ENCODE assay signal across 28 mouse cellular contexts in the genomic region with DNA sequence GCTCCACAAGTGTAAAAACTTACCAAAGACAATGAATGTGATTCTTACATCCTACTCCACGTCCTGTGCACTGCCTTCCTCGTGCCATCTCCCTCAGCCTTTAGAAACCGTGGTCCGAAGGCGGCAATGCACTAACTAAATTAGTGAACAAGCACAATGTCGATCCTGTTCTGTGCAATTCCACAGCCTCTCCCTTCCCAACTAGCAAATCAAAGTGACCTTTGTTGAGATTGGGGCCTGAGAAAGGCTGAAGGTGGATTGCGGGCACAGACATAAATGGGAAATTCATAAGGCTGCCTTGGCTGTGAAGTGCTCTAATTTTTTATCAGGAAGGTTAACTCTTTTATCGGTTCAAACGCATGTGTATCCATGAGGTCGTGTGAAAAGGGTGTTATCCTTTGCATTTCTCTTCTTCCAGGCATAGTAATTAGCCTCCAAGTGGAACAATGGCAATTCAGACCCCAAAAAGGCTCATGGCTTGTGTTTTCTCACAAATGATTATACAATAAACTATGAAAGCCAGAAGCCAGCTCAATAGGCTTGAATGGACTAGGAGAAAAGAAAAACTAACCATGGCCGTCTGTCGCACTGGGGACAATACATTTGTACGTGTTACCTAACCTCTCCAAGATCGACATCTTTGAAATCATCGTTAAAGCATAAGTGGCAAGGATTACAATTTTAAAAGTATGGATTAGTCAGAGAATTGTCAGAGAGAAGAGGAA.
DNase-seq lines count a peak whose midpoint lies in the region; ATAC-seq and TF ChIP-seq lines count a peak whose summit lies in the region.
"Had no signal": no experiment of that assay in that cellular context is flagged by ENCODE, and none has a peak within 500 bp of the region (broad histone marks: within the 10 kb centered on the region; RNA-seq: fewer than 3 reads in every experiment).

No protein-coding gene starts in this region.

- 52% methylated on average over 15 of the region's 15 CpGs for WGBS in hindbrain, embryonic 11.5 days
- WGBS in hindbrain, postnatal 0 days, result 52% methylated on average over 15 of the region's 15 CpGs
- WGBS in neural tube, embryonic 11.5 days, result 57% methylated on average over 15 of the region's 15 CpGs
- WGBS in forebrain, embryonic 13.5 days, result 12% methylated on average over 15 of the region's 15 CpGs

- no peak overlapping the region for H3K4me3 ChIP-seq in hindbrain, embryonic 11.5 days (ENCODE audit: low read depth, low read length)
- H3K4me3 ChIP-seq in hindbrain, postnatal 0 days (ENCODE audit: low read length), result no peak overlapping the region
- H3K4me3 ChIP-seq in neural tube, embryonic 11.5 days (ENCODE audit: low read depth, low read length), result no peak overlapping the region
- H3K4me3 ChIP-seq in forebrain, embryonic 13.5 days, result no peak overlapping the region
- H3K4me3 ChIP-seq: embryonic facial prominence, embryonic 15.5 days; heart, embryonic 12.5 days; hindbrain, embryonic 15.5 days; limb, embryonic 12.5 days; myocyte; neural tube, embryonic 15.5 days; stomach, embryonic 15.5 days had no signal

- no peak for TF ChIP-seq CTCF in hindbrain, postnatal 0 days (IDR thresholded peaks at IDR 0.05; ENCODE audit: low read depth)

- H3K27me3 ChIP-seq in hindbrain, embryonic 11.5 days (ENCODE audit: control insufficient read depth, insufficient read depth, low read length), result no peaks in the 10 kb centered on the region
- H3K27me3 ChIP-seq in hindbrain, postnatal 0 days (ENCODE audit: insufficient read depth, low read length), result no peaks in the 10 kb centered on the region
- no peaks in the 10 kb centered on the region for H3K27me3 ChIP-seq in neural tube, embryonic 11.5 days (ENCODE audit: control insufficient read depth, insufficient read depth, low read length)
- H3K27me3 ChIP-seq in forebrain, embryonic 13.5 days, result peaks cover 5% of the 10 kb centered on the region
- H3K27me3 ChIP-seq: embryonic facial prominence, embryonic 15.5 days; heart, embryonic 12.5 days; hindbrain, embryonic 15.5 days; limb, embryonic 12.5 days; neural tube, embryonic 15.5 days; stomach, embryonic 15.5 days had no signal

- no peaks in the 10 kb centered on the region for H3K9me3 ChIP-seq in hindbrain, embryonic 11.5 days (ENCODE audit: control insufficient read depth, low read length)
- no peaks in the 10 kb centered on the region for H3K9me3 ChIP-seq in hindbrain, postnatal 0 days (ENCODE audit: low read length)
- no peaks in the 10 kb centered on the region for H3K9me3 ChIP-seq in neural tube, embryonic 11.5 days (ENCODE audit: control insufficient read depth, low read length)
- H3K9me3 ChIP-seq in forebrain, embryonic 13.5 days (replicated peaks), result no peaks in the 10 kb centered on the region
- H3K9me3 ChIP-seq: embryonic facial prominence, embryonic 15.5 days; heart, embryonic 12.5 days; hindbrain, embryonic 15.5 days; limb, embryonic 12.5 days; neural tube, embryonic 15.5 days; stomach, embryonic 15.5 days had no signal

- peak; percentile 30 for DNase-seq in hindbrain, embryonic 11.5 days (ENCODE audit: low spot score)
- no peak for DNase-seq in hindbrain, postnatal 0 days (ENCODE audit: low spot score)
- no peak for DNase-seq in neural tube, embryonic 11.5 days (ENCODE audit: low spot score)
- no peak for DNase-seq in neural tube, embryonic 10.5 days (ENCODE audit: extremely low spot score, low spot score)
- no peak for DNase-seq in yolk sac, embryonic 10.5 days (ENCODE audit: low spot score)
- no peak for DNase-seq in adrenal gland, postnatal 36 days
- DNase-seq: adrenal gland, postnatal 14 days; B cell, adult 2 months; cerebellum, adult 9-11 months; gastrocnemius, postnatal 25 days; heart, adult 18-20 months; heart, postnatal 10 days; kidney, adult 9 months; kidney, postnatal 25 days; lung, adult 18-20 months; lung, postnatal 10 days; midbrain, embryonic 14.5 days; thymus, postnatal 25 days had no signal

- H3K4me1 ChIP-seq in hindbrain, embryonic 11.5 days (replicated peaks; ENCODE audit: control insufficient read depth, insufficient read depth, low read length), result no peaks in the 10 kb centered on the region
- no peaks in the 10 kb centered on the region for H3K4me1 ChIP-seq in hindbrain, postnatal 0 days (ENCODE audit: insufficient read depth, low read length)
- no peaks in the 10 kb centered on the region for H3K4me1 ChIP-seq in neural tube, embryonic 11.5 days (ENCODE audit: control insufficient read depth, insufficient read depth, low read length)
- peaks cover 37% of the 10 kb centered on the region for H3K4me1 ChIP-seq in forebrain, embryonic 13.5 days
- H3K4me1 ChIP-seq: embryonic facial prominence, embryonic 15.5 days; heart, embryonic 12.5 days; hindbrain, embryonic 15.5 days; limb, embryonic 12.5 days; neural tube, embryonic 15.5 days; stomach, embryonic 15.5 days had no signal

- H3K36me3 ChIP-seq in hindbrain, embryonic 11.5 days (ENCODE audit: control insufficient read depth, insufficient read depth, low read length), result 0 out of 2 replicates have a peak, but pooled peaks cover 2% of the 10 kb centered on the region
- no peaks in the 10 kb centered on the region for H3K36me3 ChIP-seq in hindbrain, postnatal 0 days (ENCODE audit: insufficient read depth, low read length)
- no peaks in the 10 kb centered on the region for H3K36me3 ChIP-seq in neural tube, embryonic 11.5 days (ENCODE audit: control insufficient read depth, insufficient read depth, low read length)
- H3K36me3 ChIP-seq in forebrain, embryonic 13.5 days (ENCODE audit: poor library complexity, severe bottlenecking), result peaks cover 19% of the 10 kb centered on the region
- H3K36me3 ChIP-seq: embryonic facial prominence, embryonic 15.5 days; heart, embryonic 12.5 days; hindbrain, embryonic 15.5 days; limb, embryonic 12.5 days; stomach, embryonic 15.5 days had no signal

- 0 out of 2 replicates have a peak overlapping the region, but pooled peaks have one; percentile 21 for H3K27ac ChIP-seq in hindbrain, embryonic 11.5 days (ENCODE audit: low read depth, low read length)
- no peak overlapping the region for H3K27ac ChIP-seq in hindbrain, postnatal 0 days
- H3K27ac ChIP-seq in neural tube, embryonic 11.5 days (ENCODE audit: low read depth, low read length), result no peak overlapping the region
- no peak overlapping the region; the same call in 1 of the 2 replicates for H3K27ac ChIP-seq in forebrain, embryonic 13.5 days
- H3K27ac ChIP-seq: embryonic facial prominence, embryonic 15.5 days; hindbrain, embryonic 15.5 days; limb, embryonic 12.5 days; neural tube, embryonic 15.5 days; stomach, embryonic 15.5 days had no signal

- ATAC-seq in hindbrain, embryonic 11.5 days (ENCODE audit: low FRiP score), result peak; percentile 50; the same call in 1 of the 2 replicates
- no peak for ATAC-seq in hindbrain, postnatal 0 days
- peak; percentile 33; the same call in 1 of the 2 replicates for ATAC-seq in neural tube, embryonic 11.5 days (ENCODE audit: insufficient read depth, low FRiP score, low TSS enrichment)
- peak; percentile 50; the same call in 1 of the 2 replicates for ATAC-seq in forebrain, embryonic 13.5 days
- ATAC-seq: intestine, embryonic 16.5 days had no signal

- no peak overlapping the region for H3K9ac ChIP-seq in hindbrain, embryonic 11.5 days (ENCODE audit: low read depth, low read length)
- no peak overlapping the region for H3K9ac ChIP-seq in hindbrain, postnatal 0 days (replicated peaks; ENCODE audit: low read length)
- no peak overlapping the region for H3K9ac ChIP-seq in neural tube, embryonic 11.5 days (ENCODE audit: low read length)
- H3K9ac ChIP-seq in forebrain, embryonic 13.5 days, result no peak overlapping the region
- H3K9ac ChIP-seq: embryonic facial prominence, embryonic 15.5 days; heart, embryonic 12.5 days; hindbrain, embryonic 15.5 days; limb, embryonic 12.5 days; neural tube, embryonic 15.5 days; stomach, embryonic 15.5 days had no signal

- H3K4me2 ChIP-seq in hindbrain, embryonic 11.5 days (replicated peaks; ENCODE audit: low read depth, low read length), result no peak overlapping the region
- no peak overlapping the region for H3K4me2 ChIP-seq in hindbrain, postnatal 0 days (ENCODE audit: low read depth, low read length)
- no peak overlapping the region for H3K4me2 ChIP-seq in neural tube, embryonic 11.5 days (ENCODE audit: low read depth)
- H3K4me2 ChIP-seq in forebrain, embryonic 13.5 days, result no peak overlapping the region
- H3K4me2 ChIP-seq: embryonic facial prominence, embryonic 15.5 days; heart, embryonic 12.5 days; hindbrain, embryonic 15.5 days; limb, embryonic 12.5 days; liver, embryonic 11.5 days; neural tube, embryonic 15.5 days; stomach, embryonic 15.5 days had no signal
